Mouse (Mus musculus) embryonic stem cell, embryonic (primary cell): ENCODE data around the gene Vwa5b2.

ENCODE experiments used
- CTCF ChIA-PET, 4 experiments: fragments of 300-600 bp in 2 of 4; fragments of 350-600 bp in 2 of 4; sonication (Branson Sonifier 250); formaldehyde crosslinking; loops; one replicate each; lab custom pipeline; 2022; ENCODE audit warnings: inconsistent platforms in 2 of 4; lab: Charles Lee
- POLR2A ChIA-PET, 4 experiments: fragments of 300-600 bp in 2 of 4; fragments of 350-600 bp in 2 of 4; sonication (Branson Sonifier 250); formaldehyde crosslinking; loops; one replicate each; lab custom pipeline; 2022; ENCODE audit warnings: antibody characterized with exemption in 4 of 4, inconsistent platforms in 1 of 4; lab: Charles Lee

The Vwa5b2 gene

GRCm38 (mm10) chr16:20623211-20623610 is 33.9 kb downstream of the Vwa5b2 start:
- CTCF ChIA-PET: no interaction called here
- POLR2A ChIA-PET: interaction anchor here (0.7 to 5.8 kb wide), 16 partner anchors 7 to 125 kb away, joined by 3 to 87 read pairs (median 9); partner anchors contain the start of genes Alg3 (in 3 of the 4), Eef1akmt4 (in 3 of the 4), Gm49333 (in 3 of the 4) and Eif2b5 (in 2 of the 4)

GRCm38 (mm10) chr16:20628871-20629391 is 39.7 kb downstream of the Vwa5b2 start:
- ChIA-PET POLR2A (interaction anchor here in 3 of 4 experiments (0.7 to 2.3 kb wide), 5 partner anchors 12 to 151 kb away, joined by 3 to 10 read pairs (median 3); partner anchors contain the start of gene Psmd2 (in 1 of the 3)), CTCF (no interaction called here)

- POLR2A ChIA-PET: interaction anchor here in 3 of 4 experiments (0.5 to 2.3 kb wide), 15 partner anchors 8 to 152 kb away, joined by 3 to 12 read pairs (median 4); partner anchors contain the start of genes Alg3 (in 2 of the 3), Camk2n2 (in 2 of the 3), Eef1akmt4 (in 2 of the 3) and Gm49333 (in 2 of the 3)
Observed at GRCm38 (mm10) chr16:20629731-20630634, 40.7 kb downstream of the Vwa5b2 start, which contains the start of gene Ece2. Gene Ece2 (plus strand): TSS chr16:20629828.

GRCm38 (mm10) chr16:20637410-20637809 is 48.1 kb downstream of the Vwa5b2 start:
- CTCF ChIA-PET: no interaction called here
- POLR2A ChIA-PET: interaction anchor here in 2 of 4 experiments (0.6 to 2.3 kb wide), 3 partner anchors 13 to 209 kb away, joined by 3 to 14 read pairs (median 6); partner anchors contain the start of gene Psmd2 (in 1 of the 2)

More at GRCm38 (mm10) chr16:20629731-20630634, 40.7 kb downstream of the Vwa5b2 start, which contains the start of gene Ece2:
- CTCF ChIA-PET: interaction anchor here in 1 of 4 experiments (0.7 kb wide), 1 partner anchor 133 kb away, joined by 3 read pairs; no protein-coding TSS in a partner anchor

- ChIA-PET POLR2A (interaction anchor here in 1 of 4 experiments (0.8 to 2.3 kb wide), 3 partner anchors 26 to 47 kb away, joined by 3 to 5 read pairs (median 3); no protein-coding TSS in a partner anchor), CTCF (interaction anchor here in 1 of 4 experiments (0.7 kb wide), 1 partner anchor 9 kb away, joined by 3 read pairs; no protein-coding TSS in a partner anchor)
Observed at GRCm38 (mm10) chr16:20638367-20638766, 49.1 kb downstream of the Vwa5b2 start.

- ChIA-PET POLR2A (interaction anchor here in 2 of 4 experiments (0.9 to 1.5 kb wide), 5 partner anchors 9 to 74 kb away, joined by 3 to 5 read pairs (median 3); partner anchors contain the start of gene Psmd2 (in 1 of the 2)), CTCF (no interaction called here)
Observed at GRCm38 (mm10) chr16:20642161-20642560, 52.9 kb downstream of the Vwa5b2 start.

GRCm38 (mm10) chr16:20643911-20644310 is 54.6 kb downstream of the Vwa5b2 start:
- POLR2A ChIA-PET: interaction anchor here in 2 of 4 experiments (0.5 to 1.8 kb wide), 2 partner anchors 33 to 47 kb away, joined by 3 to 8 read pairs; partner anchors contain the start of genes Alg3 (in 1 of the 2), Eef1akmt4 (in 1 of the 2) and Gm49333 (in 1 of the 2)
- CTCF ChIA-PET: no interaction called here

- CTCF ChIA-PET: interaction anchor here in 2 of 4 experiments (0.5 to 1.6 kb wide), 4 partner anchors 18 to 142 kb away, joined by 3 to 4 read pairs (median 3); no protein-coding TSS in a partner anchor
- POLR2A ChIA-PET: interaction anchor here in 3 of 4 experiments (0.5 to 4.8 kb wide), 50 partner anchors 8 to 154 kb away, joined by 3 to 53 read pairs (median 4); partner anchors contain the start of genes Eef1akmt4 (in 3 of the 3), Gm49333 (in 3 of the 3), Abcf3 (in 2 of the 3) and Alg3 (in 2 of the 3)
Observed at GRCm38 (mm10) chr16:20651076-20651946, 62.0 kb downstream of the Vwa5b2 start, which contains the start of gene Psmd2. Gene Psmd2 (plus strand): TSS chr16:20651652.

GRCm38 (mm10) chr16:20651947-20652310 is 62.7 kb downstream of the Vwa5b2 start:
- CTCF ChIA-PET: interaction anchor here in 2 of 4 experiments (0.5 to 0.6 kb wide), 2 partner anchors 18 to 57 kb away, joined by 3 read pairs; no protein-coding TSS in a partner anchor
- POLR2A ChIA-PET: interaction anchor here in 3 of 4 experiments (0.6 to 4.8 kb wide), 28 partner anchors 7 to 154 kb away, joined by 3 to 53 read pairs (median 4); partner anchors contain the start of genes Eef1akmt4 (in 2 of the 3), Eif2b5 (in 2 of the 3), Gm49333 (in 2 of the 3) and Abcf3 (in 1 of the 3)

GRCm38 (mm10) chr16:20653315-20653714 is 64.0 kb downstream of the Vwa5b2 start:
- POLR2A ChIA-PET: interaction anchor here in 2 of 4 experiments (0.8 to 4.8 kb wide), 6 partner anchors 15 to 138 kb away, joined by 3 to 53 read pairs (median 4); partner anchors contain the start of genes Eif4g1 (in 2 of the 2), Abcf3 (in 1 of the 2) and Ap2m1 (in 1 of the 2)
- CTCF ChIA-PET: interaction anchor here in 2 of 4 experiments (0.6 to 1.0 kb wide), 4 partner anchors 9 to 38 kb away, joined by 3 read pairs; no protein-coding TSS in a partner anchor
